Mouse (Mus musculus): ENCODE measurements at regions not wholly inside any gene's neighbourhood (a gene's known extent, or its start where the extent isn't known, plus 50 kb on each side); places are given as distances from the start of the nearest gene placed in this dataset.

DNA sequence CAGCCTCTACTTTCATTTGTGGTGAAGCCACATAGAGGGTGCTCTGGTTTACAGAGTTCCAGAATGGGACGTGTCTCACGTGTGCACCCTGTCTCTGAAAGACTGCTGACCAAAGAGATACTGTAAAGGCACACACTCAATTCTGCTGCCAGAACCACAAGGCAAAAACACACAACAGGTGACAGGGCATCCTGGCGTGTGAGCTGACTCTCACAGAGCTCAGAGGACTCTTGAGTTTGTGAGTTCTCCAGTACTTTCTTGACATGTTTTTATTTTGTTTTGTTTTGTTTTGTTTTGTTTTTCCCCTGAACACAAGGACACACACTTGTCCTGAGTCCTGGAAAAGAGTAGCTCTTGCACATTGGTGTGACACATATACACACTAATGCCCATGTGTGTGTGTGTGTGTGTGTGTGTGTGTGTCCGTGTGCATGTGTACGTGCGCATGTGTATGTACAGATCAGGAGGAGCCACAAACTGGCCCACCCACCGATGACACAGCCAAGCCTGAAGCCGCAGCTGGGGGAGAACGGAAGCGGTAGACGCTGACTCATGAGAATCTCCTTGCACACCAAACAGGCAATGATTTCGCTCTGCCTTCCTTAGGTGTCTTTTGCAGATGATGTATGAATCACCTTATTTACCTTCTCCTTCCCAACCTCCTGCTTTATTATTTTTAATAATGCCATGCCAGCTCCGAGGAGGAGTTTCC is 89.4 kb downstream of the Maf start:
- TF ChIP-seq CTCF (IDR thresholded peaks at IDR 0.05; ENCODE audit: borderline replicate concordance, control insufficient read depth, extremely low read depth, insufficient read depth, low read length, poor library complexity) = 0 out of 2 replicates have a peak, but pooled peaks have one; percentile 15
- no peak for TF ChIP-seq POLR2A (IDR thresholded peaks at IDR 0.05; ENCODE audit: control insufficient read depth, extremely low read depth, insufficient read depth, low read length, poor library complexity)
